Mouse (Mus musculus) neural tube, embryonic 12.5 days (tissue): Measurements from ENCODE around the gene Grm4. TPM values are rescaled to one million over a fixed set of nuclear protein-coding genes. Genes with fewer than 3 reads are reported as not detected.

Experiments
- ATAC-seq: fragments of 200-750 bp; cut with Nextera tagmentation; 2 replicates; pipeline ENCODE4 v1.8.0; 2017; ENCODE audit warnings: low read depth, mild to moderate bottlenecking, moderate TSS enrichment, moderate library complexity; ENCODE audit not compliant: low FRiP score
- H3K27ac ChIP-seq: fragments of 300-500 bp; sonication (generic); 2 replicates; pipeline ENCODE4 v1.5.1; 2016
- H3K27me3 ChIP-seq: fragments of 300-500 bp; sonication (generic); replicated peaks from 2 replicates; pipeline ENCODE4 v1.6.1; 2016; ENCODE audit warnings: mild to moderate bottlenecking
- H3K36me3 ChIP-seq: fragments of 300-500 bp; sonication (generic); 2 replicates; pipeline ENCODE4 v1.6.1; 2016; ENCODE audit warnings: mild to moderate bottlenecking
- H3K4me1 ChIP-seq: fragments of 300-500 bp; sonication (generic); 2 replicates; pipeline ENCODE4 v1.6.1; 2016
- H3K4me2 ChIP-seq: fragments of 300-500 bp; sonication (generic); replicated peaks from 2 replicates; pipeline ENCODE4 v1.6.1; 2016; ENCODE audit warnings: mild to moderate bottlenecking
- H3K4me3 ChIP-seq: fragments of 300-500 bp; sonication (generic); 2 replicates; pipeline ENCODE4 v1.5.1; 2016
- H3K9ac ChIP-seq: fragments of 300-500 bp; sonication (generic); 2 replicates; pipeline ENCODE4 v1.6.1; 2016; ENCODE audit warnings: mild to moderate bottlenecking
- H3K9me3 ChIP-seq: fragments of 300-500 bp; sonication (generic); 2 replicates; pipeline ENCODE4 v1.6.1; 2016; ENCODE audit warnings: mild to moderate bottlenecking
- WGBS: fragments of 180-500 bp; shearing (Covaris S2); methylation state at CpG from one replicate; pipeline ENCODE4 v1.1.7; 2016; 5-methylcytosine and 5-hydroxymethylcytosine counted together
- polyA plus RNA-seq: library from polyadenylated mRNA; unstranded; fragments of >200 nt; fragmentation: Nextera tagmentation; extraction: Ambion mirVana; gene quantifications from 2 replicates; pipeline ENCODE4 v1.2.1, GENCODE M21; 2016

The Grm4 gene
- polyA plus RNA-seq, 1 experiment from 2014 or later: 3.4 TPM

DNA sequence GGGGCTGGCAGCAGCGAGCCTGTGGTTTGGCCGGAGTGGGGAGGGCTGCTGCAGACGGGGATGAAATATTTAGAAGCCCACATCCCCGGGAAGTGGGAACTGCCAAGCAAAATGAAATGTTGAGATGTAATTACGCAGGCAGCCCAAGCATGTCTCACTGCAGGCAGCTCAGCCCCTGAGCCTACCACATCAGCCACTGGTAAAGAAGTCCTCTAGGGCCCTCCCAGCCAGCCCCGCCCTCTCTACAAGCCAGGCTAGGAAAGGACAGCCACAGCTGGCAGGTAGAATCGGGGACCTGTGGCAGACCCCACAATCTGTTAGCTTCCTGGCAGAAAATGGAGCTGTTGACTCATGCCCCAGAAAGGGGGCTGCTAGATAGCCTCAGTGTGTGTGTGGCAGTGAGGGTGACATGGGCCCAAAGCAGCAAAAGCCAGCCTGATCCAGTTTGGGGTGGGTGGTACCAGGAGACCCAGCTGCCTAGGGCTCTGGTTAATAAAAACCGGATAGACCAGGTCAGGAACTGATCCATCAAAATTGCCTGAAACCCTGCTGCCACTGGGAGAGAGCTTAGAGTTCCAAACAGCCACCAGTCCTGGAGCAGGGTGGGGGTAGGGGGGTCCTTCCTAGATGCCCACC lies 56.8 kb downstream of the Grm4 start:
- H3K36me3 ChIP-seq: no peaks in the 10 kb centered on the region
- WGBS: 54% methylated on average over 8 of the region's 8 CpGs
- H3K9ac ChIP-seq: no peak overlapping the region
- H3K27ac ChIP-seq: no peak overlapping the region
- H3K4me2 ChIP-seq: no peak overlapping the region
- no peaks in the 10 kb centered on the region for H3K9me3 ChIP-seq
- no peaks in the 10 kb centered on the region; the same call in 1 of the 2 replicates for H3K27me3 ChIP-seq
- no peak overlapping the region for H3K4me3 ChIP-seq
- 0 out of 2 replicates have a peak, but pooled peaks have one; percentile 37 for ATAC-seq
- H3K4me1 ChIP-seq: peaks cover 11% of the 10 kb centered on the region

DNA sequence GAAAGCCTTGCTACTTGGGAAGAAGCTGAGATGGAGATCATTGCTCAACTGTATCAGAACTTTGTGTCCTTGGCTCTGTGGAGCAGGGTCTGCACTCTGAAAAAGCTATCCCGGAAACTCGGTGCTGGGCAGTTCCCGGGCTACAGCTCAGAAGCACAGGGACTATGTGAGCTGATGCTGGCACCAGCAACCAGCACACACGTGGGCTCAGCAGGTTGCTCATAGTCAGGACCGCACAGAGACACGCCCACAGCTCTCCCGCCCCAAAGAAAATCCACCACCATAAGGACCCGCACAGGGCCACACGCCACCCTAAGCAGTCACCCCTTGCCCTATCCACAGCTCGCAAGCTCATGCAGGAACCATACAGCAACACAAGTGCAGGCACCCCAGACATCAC lies 61.2 kb downstream of the Grm4 start:
- no peaks in the 10 kb centered on the region for H3K9me3 ChIP-seq
- 81% methylated on average over 10 of the region's 10 CpGs for WGBS

DNA sequence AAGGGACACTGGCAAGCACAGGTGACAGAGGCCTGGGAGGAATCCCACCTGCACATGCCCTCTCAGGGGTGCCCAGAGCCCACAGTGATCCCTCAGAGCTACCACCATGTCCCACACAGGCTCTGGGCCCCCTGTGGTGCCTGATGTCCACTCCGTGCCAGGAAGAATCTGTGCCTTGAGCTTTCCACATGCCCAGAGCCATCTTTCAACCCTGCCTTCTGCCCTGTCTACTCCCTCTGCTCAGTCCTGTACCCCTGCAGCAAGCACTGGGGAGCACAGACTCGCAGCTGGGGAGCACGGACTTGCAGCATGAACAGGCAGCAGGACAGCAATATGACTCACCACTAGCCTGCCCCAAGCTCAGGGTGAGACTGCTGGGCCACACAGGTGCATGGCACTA lies 62.0 kb downstream of the Grm4 start:
- Histone ChIP-seq H3K4me2 (no peak overlapping the region), H3K27ac (no peak overlapping the region), H3K27me3 (no peaks in the 10 kb centered on the region; the same call in 1 of the 2 replicates), H3K4me1 (no peaks in the 10 kb centered on the region), H3K9ac (0 out of 2 replicates have a peak overlapping the region, but pooled peaks have one; percentile 5), H3K36me3 (no peaks in the 10 kb centered on the region), H3K9me3 (no peaks in the 10 kb centered on the region), H3K4me3 (no peak overlapping the region)
- ATAC-seq: no peak
- WGBS: 84% methylated on average over 3 of the region's 3 CpGs

More for the DNA sequence above, 61.2 kb downstream of the Grm4 start:
- ATAC-seq: no peak
- H3K4me1 ChIP-seq: peaks cover 5% of the 10 kb centered on the region; the same call in 1 of the 2 replicates
- H3K4me2 ChIP-seq: no peak overlapping the region
- H3K36me3 ChIP-seq: no peaks in the 10 kb centered on the region
- no peak overlapping the region for H3K27ac ChIP-seq
- H3K4me3 ChIP-seq: no peak overlapping the region
- H3K27me3 ChIP-seq: no peaks in the 10 kb centered on the region; the same call in 1 of the 2 replicates
- no peak overlapping the region for H3K9ac ChIP-seq

DNA sequence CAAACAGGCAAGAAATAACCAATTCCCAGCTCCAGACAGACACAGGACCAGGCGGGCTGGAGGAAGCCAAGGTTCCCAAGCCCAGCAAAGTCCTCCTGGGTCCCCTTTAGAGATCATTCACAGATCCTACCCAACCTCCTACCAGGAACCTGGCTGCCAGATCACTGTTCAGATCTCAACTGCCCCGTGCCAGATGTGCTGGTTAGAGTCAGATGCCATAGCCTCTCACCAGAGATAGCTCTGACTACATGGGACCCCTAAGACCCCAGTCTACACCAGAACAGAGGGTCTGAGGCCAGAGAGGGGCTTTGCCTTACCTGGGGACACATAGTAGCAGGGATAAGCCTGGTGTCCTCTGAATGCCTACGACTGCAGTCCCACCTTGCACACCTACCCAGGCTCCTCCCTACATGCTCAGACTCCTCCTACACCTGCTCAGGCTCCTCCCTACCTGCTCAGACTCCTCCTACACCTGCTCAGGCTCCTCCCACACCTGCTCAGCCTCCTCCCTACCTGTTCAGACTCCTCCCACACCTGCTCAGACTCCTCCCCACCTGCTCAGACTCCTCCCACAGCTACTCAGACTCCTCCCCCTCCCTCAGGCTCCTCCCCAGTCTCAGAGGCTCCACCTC lies 63.2 kb downstream of the Grm4 start:
- no peaks in the 10 kb centered on the region for H3K36me3 ChIP-seq
- H3K27ac ChIP-seq: no peak overlapping the region
- H3K9ac ChIP-seq: no peak overlapping the region
- WGBS: 84% methylated on average over 3 of the region's 3 CpGs
- H3K27me3 ChIP-seq: no peaks in the 10 kb centered on the region; the same call in 1 of the 2 replicates
- H3K4me3 ChIP-seq: no peak overlapping the region
- no peaks in the 10 kb centered on the region for H3K9me3 ChIP-seq
- no peak overlapping the region for H3K4me2 ChIP-seq
- no peaks in the 10 kb centered on the region for H3K4me1 ChIP-seq
- ATAC-seq: no peak

DNA sequence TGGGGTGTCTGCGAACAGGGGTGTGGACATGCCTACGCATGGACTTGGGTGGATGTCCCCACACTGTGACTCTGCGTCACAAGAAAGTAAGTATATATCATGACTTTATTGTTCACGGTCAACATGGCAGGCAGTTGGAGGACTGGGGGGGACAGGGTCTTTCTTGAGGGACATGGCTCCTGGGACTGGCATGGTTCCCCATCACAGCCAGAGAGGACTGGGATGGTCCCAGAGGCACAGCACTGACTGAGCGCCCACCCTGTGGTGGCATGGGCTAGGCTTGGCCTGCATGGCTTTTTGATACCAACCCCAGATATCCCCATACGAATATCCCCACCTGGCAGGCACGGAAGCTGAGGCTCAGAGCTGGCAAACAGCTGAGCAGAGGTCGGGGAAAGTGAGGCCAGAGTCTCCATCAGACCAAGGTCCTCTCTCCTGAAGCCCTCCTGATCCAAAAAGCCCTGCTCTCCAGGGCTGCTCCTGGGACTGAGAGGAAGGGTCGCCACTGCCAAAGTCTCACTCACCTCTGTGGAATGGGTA lies 64.1 kb downstream of the Grm4 start:
- WGBS: 88% methylated on average over 9 of the region's 9 CpGs
- H3K4me3 ChIP-seq: no peak overlapping the region
- no peaks in the 10 kb centered on the region for H3K4me1 ChIP-seq
- H3K36me3 ChIP-seq: no peaks in the 10 kb centered on the region
- no peak overlapping the region for H3K4me2 ChIP-seq
- H3K27me3 ChIP-seq: no peaks in the 10 kb centered on the region; the same call in 1 of the 2 replicates
- H3K27ac ChIP-seq: no peak overlapping the region
- no peak for ATAC-seq
- H3K9me3 ChIP-seq: no peaks in the 10 kb centered on the region
- no peak overlapping the region for H3K9ac ChIP-seq

DNA sequence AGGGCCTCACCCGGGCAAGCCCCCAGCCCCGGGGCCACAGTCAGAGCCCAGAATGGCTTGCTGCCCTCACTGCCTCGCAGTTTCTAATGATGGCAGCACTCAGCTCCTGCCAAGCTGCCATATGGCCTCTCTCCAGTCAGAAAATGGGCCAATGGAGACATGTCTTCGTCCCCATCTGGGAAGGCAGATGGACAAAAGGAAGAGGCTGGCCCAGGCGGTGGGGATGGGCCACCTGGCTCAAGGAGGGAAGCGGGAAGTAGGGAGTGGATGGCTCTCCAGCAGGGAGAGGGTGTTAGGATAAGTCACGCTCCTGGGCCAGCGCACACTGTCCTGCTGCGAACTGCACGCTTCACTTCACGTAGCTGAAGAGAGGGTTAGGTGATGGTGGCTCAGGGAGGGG lies 64.8 kb downstream of the Grm4 start:
- Histone ChIP-seq H3K9me3 (no peaks in the 10 kb centered on the region), H3K27me3 (no peaks in the 10 kb centered on the region; the same call in 1 of the 2 replicates), H3K36me3 (no peaks in the 10 kb centered on the region), H3K4me1 (no peaks in the 10 kb centered on the region), H3K4me2 (no peak overlapping the region), H3K4me3 (no peak overlapping the region), H3K9ac (no peak overlapping the region), H3K27ac (no peak overlapping the region)
- no peak for ATAC-seq
- 59% methylated on average over 11 of the region's 11 CpGs for whole genome bisulfite sequencing

DNA sequence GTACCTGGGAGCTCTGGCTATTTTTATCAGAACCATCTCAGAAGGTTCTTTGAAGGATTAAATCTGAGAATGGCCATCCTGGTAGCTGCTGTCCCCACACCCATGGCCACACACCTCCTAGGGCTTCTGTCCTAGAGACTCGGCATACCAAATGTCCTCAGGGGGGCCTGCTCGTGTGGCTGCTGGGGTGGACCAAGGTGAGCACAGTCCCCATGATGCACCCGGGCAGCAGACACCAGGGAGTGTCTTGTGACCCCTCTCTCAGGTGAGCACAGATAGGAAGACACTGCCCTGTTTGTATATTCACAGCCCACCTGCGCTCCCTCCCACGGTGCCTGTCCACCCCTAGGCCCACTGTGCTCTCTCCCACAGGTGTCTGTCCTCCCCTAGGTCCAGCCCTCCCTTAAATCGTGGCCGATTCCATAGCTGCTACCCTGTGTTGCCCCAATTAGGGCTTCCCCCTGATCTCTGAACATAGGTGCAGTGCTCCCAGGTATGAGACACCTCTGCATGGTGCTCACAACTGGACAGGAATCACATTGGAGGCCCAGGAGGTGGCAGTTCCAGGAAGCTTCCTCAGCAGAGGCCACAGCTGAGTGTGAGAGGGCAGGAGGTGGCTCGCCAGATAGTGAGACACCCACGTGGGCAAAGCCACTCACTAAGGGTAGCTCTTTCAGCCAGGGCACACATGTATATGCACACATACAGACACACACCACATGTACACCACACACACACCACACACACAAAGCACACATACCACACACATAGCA lies 66.0 kb downstream of the Grm4 start:
- ATAC-seq: no peak
- Histone ChIP-seq H3K36me3 (no peaks in the 10 kb centered on the region), H3K4me3 (no peak overlapping the region), H3K27me3 (no peaks in the 10 kb centered on the region; the same call in 1 of the 2 replicates), H3K4me2 (no peak overlapping the region), H3K4me1 (no peaks in the 10 kb centered on the region), H3K9ac (no peak overlapping the region), H3K27ac (no peak overlapping the region), H3K9me3 (no peaks in the 10 kb centered on the region)
- 87% methylated on average over 9 of the region's 9 CpGs for WGBS

DNA sequence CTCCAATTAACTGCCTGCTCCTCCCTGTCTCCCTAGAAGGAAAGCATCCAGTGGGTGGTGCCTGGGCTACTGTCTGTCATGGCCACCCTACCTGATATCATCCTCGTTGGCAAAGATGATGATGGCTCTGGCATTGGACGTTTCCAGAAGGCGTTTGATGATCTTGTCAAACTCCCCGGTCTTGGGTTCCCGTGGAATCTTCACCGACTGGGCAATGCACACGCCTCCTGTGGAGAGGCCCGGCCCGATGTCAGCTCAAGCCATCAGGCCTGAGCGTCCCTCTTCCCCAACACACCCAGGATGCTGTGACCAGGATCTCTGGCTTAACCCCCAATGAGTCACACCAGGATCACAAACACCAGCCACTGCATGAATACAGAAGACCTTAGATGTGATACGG lies 66.8 kb downstream of the Grm4 start:
- Histone ChIP-seq H3K27ac (no peak overlapping the region), H3K36me3 (no peaks in the 10 kb centered on the region), H3K27me3 (no peaks in the 10 kb centered on the region), H3K4me2 (no peak overlapping the region), H3K9me3 (no peaks in the 10 kb centered on the region), H3K4me3 (no peak overlapping the region), H3K9ac (no peak overlapping the region), H3K4me1 (no peaks in the 10 kb centered on the region)
- WGBS: 88% methylated on average over 11 of the region's 11 CpGs
- no peak for ATAC-seq

DNA sequence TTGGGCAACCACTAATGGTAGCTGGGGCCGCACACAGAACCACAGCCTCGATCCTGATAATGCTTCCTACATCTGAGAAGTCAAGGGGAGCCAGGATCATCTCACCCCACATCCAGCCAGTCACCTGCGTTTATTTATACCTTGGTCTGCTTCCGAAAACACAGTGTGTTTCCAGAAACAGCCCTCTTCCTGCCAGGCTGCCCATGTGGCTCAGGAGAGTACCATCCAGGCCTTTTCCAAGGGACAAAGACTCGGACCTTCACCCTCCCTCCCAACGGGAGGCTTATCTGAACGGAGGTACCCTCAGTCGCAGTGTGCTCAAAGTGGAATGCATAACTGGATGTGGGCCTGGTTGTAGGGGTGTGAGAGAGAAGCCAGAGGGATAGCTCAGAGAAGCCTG lies 68.2 kb downstream of the Grm4 start:
- 85% methylated on average over 8 of the region's 8 CpGs for WGBS
- Histone ChIP-seq H3K4me1 (no peaks in the 10 kb centered on the region), H3K9me3 (no peaks in the 10 kb centered on the region), H3K27me3 (no peaks in the 10 kb centered on the region), H3K4me3 (no peak overlapping the region), H3K27ac (no peak overlapping the region), H3K4me2 (no peak overlapping the region), H3K9ac (no peak overlapping the region), H3K36me3 (no peaks in the 10 kb centered on the region)
- no peak for ATAC-seq

DNA sequence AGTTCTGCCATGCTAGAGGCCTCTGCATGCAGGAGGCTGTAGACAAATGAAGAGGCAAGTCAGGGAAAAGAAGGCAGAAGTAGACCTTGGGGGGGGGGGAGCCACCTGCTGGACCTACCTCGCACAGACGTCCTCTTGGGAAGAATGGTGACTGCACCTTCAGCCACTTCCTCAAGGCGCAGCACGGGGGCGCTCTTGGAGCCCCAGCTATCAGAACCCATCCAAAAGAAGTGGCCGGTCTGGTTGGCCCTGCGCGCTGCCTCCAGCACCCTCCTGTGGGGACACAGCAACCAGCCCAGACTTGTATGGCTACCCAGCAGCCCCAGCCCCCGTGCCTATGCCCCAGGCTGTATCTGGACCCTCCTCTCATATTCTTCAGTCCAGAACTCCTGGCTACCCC lies 69.4 kb downstream of the Grm4 start:
- H3K9me3 ChIP-seq: no peaks in the 10 kb centered on the region
- no peaks in the 10 kb centered on the region for H3K4me1 ChIP-seq
- H3K4me2 ChIP-seq: no peak overlapping the region
- H3K36me3 ChIP-seq: no peaks in the 10 kb centered on the region
- 26% methylated on average over 9 of the region's 9 CpGs for WGBS
- ATAC-seq: no peak
- H3K9ac ChIP-seq: no peak overlapping the region
- no peaks in the 10 kb centered on the region for H3K27me3 ChIP-seq
- no peak overlapping the region for H3K27ac ChIP-seq
- no peak overlapping the region for H3K4me3 ChIP-seq

DNA sequence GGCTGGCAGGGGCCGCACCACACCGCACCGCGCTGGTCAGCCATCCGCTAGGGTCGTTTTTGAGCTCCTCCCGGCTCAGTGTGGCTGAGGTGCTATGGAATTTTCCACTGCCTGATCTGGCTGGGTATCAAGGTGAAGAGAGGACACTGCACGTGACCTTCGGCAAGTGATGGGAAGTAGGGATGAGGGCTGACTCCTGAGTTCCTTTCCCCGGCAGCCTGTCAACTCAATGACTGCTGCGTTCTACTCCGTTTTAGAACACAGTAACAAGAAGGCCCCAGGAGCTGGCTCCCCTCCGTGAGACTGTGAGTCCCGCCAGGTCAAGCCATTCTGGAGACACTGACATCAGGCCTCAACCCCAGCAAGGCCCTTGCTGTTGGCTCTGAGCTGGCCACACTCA lies 70.0 kb downstream of the Grm4 start:
- H3K27me3 ChIP-seq: no peaks in the 10 kb centered on the region
- H3K4me2 ChIP-seq: no peak overlapping the region
- no peak overlapping the region for H3K27ac ChIP-seq
- no peaks in the 10 kb centered on the region for H3K9me3 ChIP-seq
- no peaks in the 10 kb centered on the region for H3K36me3 ChIP-seq
- H3K9ac ChIP-seq: no peak overlapping the region
- ATAC-seq: no peak
- no peaks in the 10 kb centered on the region; the same call in 1 of the 2 replicates for H3K4me1 ChIP-seq
- no peak overlapping the region for H3K4me3 ChIP-seq
- WGBS: 86% methylated on average over 14 of the region's 14 CpGs

DNA sequence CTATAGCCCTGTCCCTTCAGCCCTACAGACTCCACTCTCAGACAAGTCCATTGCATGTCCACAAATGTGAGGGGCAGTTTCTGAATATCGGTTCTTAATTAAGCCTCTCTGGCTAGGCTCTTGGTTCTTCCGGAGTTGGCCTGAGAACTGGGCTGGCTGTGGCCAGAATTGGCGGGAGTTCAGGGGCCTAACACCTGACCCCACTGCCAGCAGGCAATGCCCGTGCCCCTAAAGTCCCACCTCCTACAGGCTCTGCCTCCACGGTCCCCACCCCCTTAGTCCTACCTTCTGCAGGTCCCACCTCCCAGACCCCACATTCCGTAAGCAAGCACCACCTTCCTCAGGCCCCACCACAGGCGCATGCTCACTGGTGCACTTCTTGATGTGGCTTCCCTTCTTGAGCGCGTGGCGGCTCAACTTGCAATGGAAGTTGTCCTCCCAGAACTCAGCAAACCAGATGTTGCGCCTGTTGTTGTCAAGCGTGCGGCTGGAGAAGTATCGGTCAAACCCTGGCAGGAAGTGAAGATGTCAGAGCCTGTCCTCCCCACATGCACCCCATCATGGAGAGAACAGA lies 71.4 kb downstream of the Grm4 start:
- Histone ChIP-seq H3K9me3 (no peaks in the 10 kb centered on the region), H3K4me2 (no peak overlapping the region), H3K27me3 (no peaks in the 10 kb centered on the region), H3K27ac (no peak overlapping the region), H3K4me1 (peaks cover 8% of the 10 kb centered on the region), H3K36me3 (no peaks in the 10 kb centered on the region), H3K4me3 (no peak overlapping the region), H3K9ac (no peak overlapping the region)
- 91% methylated on average over 14 of the region's 14 CpGs for WGBS
- no peak for ATAC-seq
